Mouse (Mus musculus): Measurements from ENCODE around the gene Tardbp. TPM values are rescaled to one million over a fixed set of nuclear protein-coding genes. Genes with fewer than 3 reads are reported as not detected.

Tardbp gene
- polyA plus RNA-seq, 1 experiment from 2014 or later, result 87.6 TPM

GRCm38 (mm10) chr4:148622485-148622884 is 4.3 kb downstream of the Tardbp start:
- ATAC-seq (ENCODE audit: insufficient number of reproducible peaks, insufficient read depth, low FRiP score, low read depth), result no peak
- no peaks in the 10 kb centered on the region for H3K27me3 ChIP-seq (ENCODE audit: control insufficient read depth, insufficient read depth, low read length)
- no peak overlapping the region for H3K27ac ChIP-seq (replicated peaks in 1 of 2; ENCODE audit: control insufficient read depth in 1 of 2, insufficient read depth in 1 of 2, low read depth in 2 of 2, low read length in 2 of 2)
- no peak overlapping the region for H3K4me2 ChIP-seq (ENCODE audit: low read length)
- no peaks in the 10 kb centered on the region for H3K9me3 ChIP-seq (ENCODE audit: control insufficient read depth, low read length)
- peaks cover 77% of the 10 kb centered on the region for H3K36me3 ChIP-seq (ENCODE audit: control insufficient read depth, insufficient read depth, low read length)
- no peak overlapping the region for H3K4me3 ChIP-seq (ENCODE audit: control insufficient read depth in 1 of 2, insufficient read depth in 1 of 2, low read depth in 1 of 2, low read length in 2 of 2)
- no peak overlapping the region for H3K9ac ChIP-seq (ENCODE audit: low read length)
- peaks cover 2 to 17% of the 10 kb centered on the region in 2 experiments; a peak in 3 of 4 replicates for H3K4me1 ChIP-seq (ENCODE audit: control insufficient read depth in 2 of 2, insufficient read depth in 2 of 2, low read length in 2 of 2)
- 96% methylated on average over 4 of the region's 4 CpGs for WGBS

GRCm38 (mm10) chr4:148620718-148621117 is 6.1 kb downstream of the Tardbp start:
- Histone ChIP-seq H3K27ac (replicated peaks in 1 of 2; ENCODE audit: control insufficient read depth in 1 of 2, insufficient read depth in 1 of 2, low read depth in 2 of 2, low read length in 2 of 2) (no peak overlapping the region), H3K9ac (ENCODE audit: low read length) (no peak overlapping the region), H3K27me3 (ENCODE audit: control insufficient read depth, insufficient read depth, low read length) (no peaks in the 10 kb centered on the region), H3K4me3 (ENCODE audit: control insufficient read depth in 1 of 2, insufficient read depth in 1 of 2, low read depth in 1 of 2, low read length in 2 of 2) (no peak overlapping the region), H3K4me2 (ENCODE audit: low read length) (no peak overlapping the region), H3K4me1 (ENCODE audit: control insufficient read depth in 2 of 2, insufficient read depth in 2 of 2, low read length in 2 of 2) (peaks cover 2 to 17% of the 10 kb centered on the region in 2 experiments; a peak in 3 of 4 replicates), H3K9me3 (ENCODE audit: control insufficient read depth, low read length) (no peaks in the 10 kb centered on the region), H3K36me3 (ENCODE audit: control insufficient read depth, insufficient read depth, low read length) (peaks cover 95% of the 10 kb centered on the region)
- no peak for ATAC-seq (ENCODE audit: insufficient number of reproducible peaks, insufficient read depth, low FRiP score, low read depth)
- 85% methylated on average over 1 of the region's 1 CpGs for WGBS

- Histone ChIP-seq H3K4me2 (ENCODE audit: low read length) (no peak overlapping the region), H3K9ac (ENCODE audit: low read length) (no peak overlapping the region), H3K4me3 (ENCODE audit: control insufficient read depth in 1 of 2, insufficient read depth in 1 of 2, low read depth in 1 of 2, low read length in 2 of 2) (no peak overlapping the region), H3K4me1 (ENCODE audit: control insufficient read depth in 2 of 2, insufficient read depth in 2 of 2, low read length in 2 of 2) (peaks cover 0 to 11% of the 10 kb centered on the region in 2 experiments; a peak in 2 of 4 replicates), H3K36me3 (ENCODE audit: control insufficient read depth, insufficient read depth, low read length) (peaks cover 99% of the 10 kb centered on the region), H3K27me3 (ENCODE audit: control insufficient read depth, insufficient read depth, low read length) (no peaks in the 10 kb centered on the region), H3K27ac (replicated peaks in 1 of 2; ENCODE audit: control insufficient read depth in 1 of 2, insufficient read depth in 1 of 2, low read depth in 2 of 2, low read length in 2 of 2) (no peak overlapping the region), H3K9me3 (ENCODE audit: control insufficient read depth, low read length) (no peaks in the 10 kb centered on the region)
- no peak for ATAC-seq (ENCODE audit: insufficient number of reproducible peaks, insufficient read depth, low FRiP score, low read depth)
- WGBS, result 79% methylated on average over 1 of the region's 1 CpGs
Measured at GRCm38 (mm10) chr4:148619805-148620204, 7.0 kb downstream of the Tardbp start.

DNA sequence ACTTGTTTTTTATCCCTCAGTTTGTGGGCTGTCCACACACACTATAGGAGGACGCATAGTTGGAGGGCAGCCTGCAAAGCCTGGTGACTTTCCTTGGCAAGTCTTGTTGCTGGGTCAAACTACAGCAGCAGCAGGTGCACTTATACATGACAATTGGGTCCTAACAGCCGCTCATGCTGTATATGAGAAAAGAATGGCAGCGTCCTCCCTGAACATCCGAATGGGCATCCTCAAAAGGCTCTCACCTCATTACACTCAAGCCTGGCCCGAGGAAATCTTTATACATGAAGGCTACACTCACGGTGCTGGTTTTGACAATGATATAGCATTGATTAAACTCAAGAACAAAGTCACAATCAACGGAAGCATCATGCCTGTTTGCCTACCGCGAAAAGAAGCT is 13.1 kb downstream of the Tardbp start:
- Histone ChIP-seq H3K27ac (replicated peaks in 1 of 2; ENCODE audit: control insufficient read depth in 1 of 2, insufficient read depth in 1 of 2, low read depth in 2 of 2, low read length in 2 of 2) (no peak overlapping the region), H3K4me1 (ENCODE audit: control insufficient read depth in 2 of 2, insufficient read depth in 2 of 2, low read length in 2 of 2) (peaks cover 2 to 12% of the 10 kb centered on the region in 2 experiments), H3K9ac (ENCODE audit: low read length) (no peak overlapping the region), H3K4me3 (ENCODE audit: control insufficient read depth in 1 of 2, insufficient read depth in 1 of 2, low read depth in 1 of 2, low read length in 2 of 2) (no peak overlapping the region), H3K9me3 (ENCODE audit: control insufficient read depth, low read length) (no peaks in the 10 kb centered on the region), H3K36me3 (ENCODE audit: control insufficient read depth, insufficient read depth, low read length) (peaks cover 92% of the 10 kb centered on the region), H3K27me3 (ENCODE audit: control insufficient read depth, insufficient read depth, low read length) (no peaks in the 10 kb centered on the region), H3K4me2 (ENCODE audit: low read length) (no peak overlapping the region)
- 82% methylated on average over 9 of the region's 9 CpGs for WGBS
- no peak for ATAC-seq (ENCODE audit: insufficient number of reproducible peaks, insufficient read depth, low FRiP score, low read depth)

- Histone ChIP-seq H3K4me1 (ENCODE audit: control insufficient read depth in 2 of 2, insufficient read depth in 2 of 2, low read length in 2 of 2) (peaks cover 4 to 21% of the 10 kb centered on the region in 2 experiments), H3K9ac (ENCODE audit: low read length) (no peak overlapping the region), H3K27ac (replicated peaks in 1 of 2; ENCODE audit: control insufficient read depth in 1 of 2, insufficient read depth in 1 of 2, low read depth in 2 of 2, low read length in 2 of 2) (no peak overlapping the region), H3K4me2 (ENCODE audit: low read length) (no peak overlapping the region), H3K9me3 (ENCODE audit: control insufficient read depth, low read length) (no peaks in the 10 kb centered on the region), H3K4me3 (ENCODE audit: control insufficient read depth in 1 of 2, insufficient read depth in 1 of 2, low read depth in 1 of 2, low read length in 2 of 2) (no peak overlapping the region), H3K27me3 (ENCODE audit: control insufficient read depth, insufficient read depth, low read length) (no peaks in the 10 kb centered on the region), H3K36me3 (ENCODE audit: control insufficient read depth, insufficient read depth, low read length) (peaks cover 81% of the 10 kb centered on the region)
- no peak for ATAC-seq (ENCODE audit: insufficient number of reproducible peaks, insufficient read depth, low FRiP score, low read depth)
- 60% methylated on average over 4 of the region's 4 CpGs for WGBS
Measured at GRCm38 (mm10) chr4:148612557-148612956, 14.3 kb downstream of the Tardbp start.

GRCm38 (mm10) chr4:148610631-148611364 is 16.0 kb downstream of the Tardbp start:
- H3K9ac ChIP-seq (ENCODE audit: low read length), result no peak overlapping the region
- H3K36me3 ChIP-seq (ENCODE audit: control insufficient read depth, insufficient read depth, low read length), result peaks cover 64% of the 10 kb centered on the region
- H3K27me3 ChIP-seq (ENCODE audit: control insufficient read depth, insufficient read depth, low read length), result no peaks in the 10 kb centered on the region
- no peak overlapping the region for H3K4me3 ChIP-seq (ENCODE audit: control insufficient read depth in 1 of 2, insufficient read depth in 1 of 2, low read depth in 1 of 2, low read length in 2 of 2)
- H3K4me1 ChIP-seq (ENCODE audit: control insufficient read depth in 2 of 2, insufficient read depth in 2 of 2, low read length in 2 of 2), result peaks cover 4 to 21% of the 10 kb centered on the region in 2 experiments
- WGBS, result 56% methylated on average over 5 of the region's 5 CpGs
- H3K4me2 ChIP-seq (ENCODE audit: low read length), result no peak overlapping the region
- no peak for ATAC-seq (ENCODE audit: insufficient number of reproducible peaks, insufficient read depth, low FRiP score, low read depth)
- no peaks in the 10 kb centered on the region for H3K9me3 ChIP-seq (ENCODE audit: control insufficient read depth, low read length)
- peak overlapping the region in 1 of 2 experiments; percentile 9; a peak in 1 of 4 replicates for H3K27ac ChIP-seq (replicated peaks in 1 of 2; ENCODE audit: control insufficient read depth in 1 of 2, insufficient read depth in 1 of 2, low read depth in 2 of 2, low read length in 2 of 2)

DNA sequence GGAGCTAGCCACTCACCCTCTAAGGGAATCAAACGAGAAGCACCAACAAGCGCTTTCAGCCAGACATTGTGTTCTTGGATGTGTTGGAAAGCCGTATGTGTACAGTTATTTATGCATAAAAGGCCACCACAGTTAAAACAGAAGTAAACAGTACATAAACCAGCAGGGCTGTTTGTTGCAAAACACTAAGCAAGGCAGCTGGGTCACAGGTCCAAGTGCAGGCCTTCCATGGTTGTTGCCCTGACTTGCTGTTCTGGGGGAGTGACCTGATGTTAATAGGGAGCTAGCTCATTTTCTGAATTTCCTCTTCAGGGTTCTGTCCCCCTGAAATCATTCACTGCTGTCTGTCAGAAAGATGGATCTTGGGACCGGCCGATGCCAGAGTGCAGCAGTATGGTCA is 17.0 kb downstream of the Tardbp start:
- WGBS, result 89% methylated on average over 5 of the region's 5 CpGs
- no peak overlapping the region for H3K4me3 ChIP-seq (ENCODE audit: control insufficient read depth in 1 of 2, insufficient read depth in 1 of 2, low read depth in 1 of 2, low read length in 2 of 2)
- no peak overlapping the region for H3K27ac ChIP-seq (replicated peaks in 1 of 2; ENCODE audit: control insufficient read depth in 1 of 2, insufficient read depth in 1 of 2, low read depth in 2 of 2, low read length in 2 of 2)
- no peaks in the 10 kb centered on the region for H3K27me3 ChIP-seq (ENCODE audit: control insufficient read depth, insufficient read depth, low read length)
- ATAC-seq (ENCODE audit: insufficient number of reproducible peaks, insufficient read depth, low FRiP score, low read depth), result no peak
- peaks cover 4 to 21% of the 10 kb centered on the region in 2 experiments for H3K4me1 ChIP-seq (ENCODE audit: control insufficient read depth in 2 of 2, insufficient read depth in 2 of 2, low read length in 2 of 2)
- H3K9me3 ChIP-seq (ENCODE audit: control insufficient read depth, low read length), result no peaks in the 10 kb centered on the region
- no peak overlapping the region for H3K4me2 ChIP-seq (ENCODE audit: low read length)
- H3K9ac ChIP-seq (ENCODE audit: low read length), result no peak overlapping the region
- H3K36me3 ChIP-seq (ENCODE audit: control insufficient read depth, insufficient read depth, low read length), result peaks cover 54% of the 10 kb centered on the region

- H3K36me3 ChIP-seq (ENCODE audit: control insufficient read depth, insufficient read depth, low read length), result peaks cover 35% of the 10 kb centered on the region
- H3K27me3 ChIP-seq (ENCODE audit: control insufficient read depth, insufficient read depth, low read length), result no peaks in the 10 kb centered on the region
- H3K4me3 ChIP-seq (ENCODE audit: control insufficient read depth in 1 of 2, insufficient read depth in 1 of 2, low read depth in 1 of 2, low read length in 2 of 2), result no peak overlapping the region
- H3K27ac ChIP-seq (replicated peaks in 1 of 2; ENCODE audit: control insufficient read depth in 1 of 2, insufficient read depth in 1 of 2, low read depth in 2 of 2, low read length in 2 of 2), result no peak overlapping the region
- WGBS, result 28% methylated on average over 5 of the region's 5 CpGs
- no peak overlapping the region for H3K9ac ChIP-seq (ENCODE audit: low read length)
- ATAC-seq (ENCODE audit: insufficient number of reproducible peaks, insufficient read depth, low FRiP score, low read depth), result no peak
- H3K4me1 ChIP-seq (ENCODE audit: control insufficient read depth in 2 of 2, insufficient read depth in 2 of 2, low read length in 2 of 2), result peaks cover 4 to 21% of the 10 kb centered on the region in 2 experiments
- no peak overlapping the region for H3K4me2 ChIP-seq (ENCODE audit: low read length)
- H3K9me3 ChIP-seq (ENCODE audit: control insufficient read depth, low read length), result no peaks in the 10 kb centered on the region
Measured at GRCm38 (mm10) chr4:148607758-148608157, 19.1 kb downstream of the Tardbp start.
